Mouse (Mus musculus): Measurements from ENCODE around the gene Tuba1b. TPM values are rescaled to one million over a fixed set of nuclear protein-coding genes. Genes with fewer than 3 reads are reported as not detected.
"Not testable (repeated sequence)": the region's sequence is repeated elsewhere in the genome, so short reads cannot be mapped to it uniquely, and the experiment has no call there.

Tuba1b gene
- 1,296 and 1,330 TPM in 2 replicates for polyA plus RNA-seq (2015; fragmentation: Nextera tagmentation; extraction: Ambion mirVana)

DNA sequence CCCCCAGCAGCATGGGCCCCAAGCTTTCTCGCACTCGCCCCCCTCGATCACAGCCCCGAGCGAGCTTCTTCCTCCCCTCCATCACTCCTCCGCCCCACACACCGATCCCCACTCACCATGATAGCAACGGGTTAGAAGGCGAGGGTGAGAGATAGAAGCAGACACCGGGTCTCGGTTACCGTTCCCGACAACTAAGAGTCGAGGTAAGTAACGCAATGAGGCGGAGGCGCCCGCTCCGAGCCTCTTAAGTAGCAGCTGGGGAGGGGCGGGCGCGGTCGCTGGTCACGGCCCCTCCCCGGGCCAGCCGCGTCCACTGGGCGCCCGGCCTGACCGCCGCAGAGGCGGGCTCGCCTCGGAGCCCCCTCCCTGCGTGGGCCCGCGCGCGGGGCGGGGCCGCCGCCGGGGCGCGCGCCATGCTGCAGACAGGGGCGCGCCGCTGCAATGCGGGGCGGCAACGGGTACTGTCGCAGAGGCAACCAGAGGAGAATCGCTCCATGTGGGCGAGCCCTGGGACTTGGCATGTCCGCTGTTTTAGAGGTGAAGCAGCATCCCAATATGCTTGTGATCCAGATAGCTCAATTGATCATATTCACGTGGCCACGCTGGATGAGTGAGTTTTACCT, at the start of gene Tuba1b:
Gene Tuba1b, minus strand, starts transcription at position 349 of the 623 bp plus-strand sequence.
- H3K4me1 ChIP-seq (replicated peaks) = peaks cover 11% of the 10 kb centered on the region
- no peaks in the 10 kb centered on the region for H3K27me3 ChIP-seq (replicated peaks)
- peak within 1 kb of the TSS; percentile 78 for H3K4me3 ChIP-seq (replicated peaks)
- H3K9ac ChIP-seq = peak within 1 kb of the TSS; percentile 88
- WGBS = under 1% methylated on average over 56 of the region's 58 CpGs
- H3K27ac ChIP-seq = peak within 1 kb of the TSS; percentile 99
- peak; percentile 98 for ATAC-seq
- H3K4me2 ChIP-seq (replicated peaks) = peak within 1 kb of the TSS; percentile 90
- peaks cover 7% of the 10 kb centered on the region for H3K36me3 ChIP-seq
- H3K9me3 ChIP-seq = no peaks in the 10 kb centered on the region

DNA sequence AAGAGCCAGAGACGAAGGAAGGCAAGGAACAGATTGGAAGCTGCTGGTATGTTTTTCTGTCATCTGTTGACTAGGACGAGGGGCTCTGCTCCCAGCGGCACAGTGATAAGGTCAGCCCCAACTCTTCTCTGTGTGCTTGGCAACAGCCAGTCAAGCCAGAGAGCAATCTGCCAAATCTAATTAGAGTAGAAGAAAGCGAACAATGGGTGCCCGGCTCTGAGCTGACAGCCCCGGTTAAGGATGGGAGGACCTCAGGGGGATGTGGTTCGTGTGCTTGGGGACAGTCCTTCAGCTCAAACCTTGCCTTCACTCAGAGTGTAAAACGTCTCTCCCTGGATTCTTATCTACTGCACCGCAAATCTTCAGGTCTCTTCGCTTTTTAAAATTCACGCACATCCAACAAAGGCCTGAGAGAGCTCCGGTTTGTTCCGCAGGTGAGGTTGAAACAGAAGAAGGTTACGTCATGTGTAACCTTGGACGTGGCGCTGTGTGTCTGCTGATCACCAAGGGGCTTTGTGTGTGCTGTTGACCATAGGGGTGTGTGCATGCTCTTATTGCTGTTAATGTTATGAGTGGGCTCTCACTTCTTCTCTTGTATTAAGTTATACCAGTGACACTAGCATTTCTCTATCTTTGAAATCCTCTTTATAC, 49.2 kb upstream of the Tuba1b start:
- WGBS = 44% methylated on average over 16 of the region's 16 CpGs
- no peaks in the 10 kb centered on the region for H3K36me3 ChIP-seq
- H3K27ac ChIP-seq = no peak overlapping the region
- H3K27me3 ChIP-seq (replicated peaks) = no peaks in the 10 kb centered on the region
- H3K4me2 ChIP-seq (replicated peaks) = no peak overlapping the region
- ATAC-seq = peak; percentile 30; the same call in 1 of the 2 replicates
- no peaks in the 10 kb centered on the region for H3K9me3 ChIP-seq
- H3K4me3 ChIP-seq (replicated peaks) = no peak overlapping the region
- H3K9ac ChIP-seq = no peak overlapping the region
- peaks cover 2% of the 10 kb centered on the region; the same call in 1 of the 2 replicates for H3K4me1 ChIP-seq (replicated peaks)

DNA sequence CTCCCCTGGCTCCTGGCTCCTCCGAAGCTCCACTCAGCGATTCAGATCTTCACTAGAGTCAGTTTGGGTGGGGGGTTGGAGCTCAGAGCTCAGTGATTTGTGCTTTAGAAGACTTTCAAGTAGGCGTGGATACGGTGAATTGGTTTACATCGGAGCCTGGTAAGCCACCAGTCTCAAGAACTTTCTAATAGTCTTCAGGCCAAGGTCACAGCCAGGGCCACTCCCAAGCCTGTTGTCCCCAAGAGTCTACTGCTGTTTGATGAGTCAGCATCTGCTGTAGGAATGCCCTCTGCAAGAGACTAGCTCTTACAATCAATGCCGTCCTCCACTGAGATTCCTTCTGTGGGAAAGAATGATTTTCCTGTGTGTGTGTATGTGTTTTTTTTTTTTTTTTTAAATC, 47.7 kb upstream of the Tuba1b start:
- ATAC-seq = no peak
- WGBS = 71% methylated on average over 6 of the region's 6 CpGs
- Histone ChIP-seq H3K4me3 (replicated peaks) (no peak overlapping the region), H3K9me3 (no peaks in the 10 kb centered on the region), H3K4me1 (replicated peaks) (peaks cover 9% of the 10 kb centered on the region; the same call in 1 of the 2 replicates), H3K27me3 (replicated peaks) (no peaks in the 10 kb centered on the region), H3K9ac (no peak overlapping the region), H3K36me3 (no peaks in the 10 kb centered on the region), H3K4me2 (replicated peaks) (no peak overlapping the region), H3K27ac (no peak overlapping the region)

DNA sequence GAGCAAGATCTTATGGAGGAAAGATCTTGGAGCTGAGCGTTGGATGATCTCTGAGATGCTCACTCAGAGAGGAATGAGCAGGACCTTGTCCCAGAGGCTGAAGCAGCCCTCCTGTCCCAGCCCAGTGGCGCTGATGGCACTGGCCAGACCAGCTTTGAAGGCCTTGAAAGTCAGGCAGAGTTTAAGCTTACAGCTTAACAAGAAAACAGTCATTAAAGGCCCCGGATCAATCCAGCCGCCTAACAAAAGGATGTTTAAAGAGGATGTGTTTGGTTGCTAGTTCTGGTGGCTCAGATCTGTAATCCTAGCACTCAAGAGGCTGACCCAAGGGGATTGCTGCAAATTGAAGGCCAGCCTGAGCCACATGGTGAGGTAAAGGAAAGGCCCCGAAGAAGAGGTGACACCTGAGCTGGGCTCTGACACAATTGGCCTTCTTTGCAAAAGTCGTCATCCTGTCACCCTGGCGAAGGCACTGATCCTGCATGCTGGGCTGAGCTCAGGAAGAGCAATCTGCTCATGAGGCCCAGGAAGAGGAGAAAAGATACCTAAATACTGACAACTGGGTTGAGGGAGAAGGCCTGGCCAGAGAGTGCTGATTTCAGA, 45.7 kb upstream of the Tuba1b start:
- Histone ChIP-seq H3K27me3 (replicated peaks) (no peaks in the 10 kb centered on the region), H3K9ac (no peak overlapping the region), H3K9me3 (no peaks in the 10 kb centered on the region), H3K4me3 (replicated peaks) (no peak overlapping the region), H3K4me1 (replicated peaks) (peaks cover 10% of the 10 kb centered on the region; the same call in 1 of the 2 replicates), H3K36me3 (no peaks in the 10 kb centered on the region), H3K27ac (no peak overlapping the region), H3K4me2 (replicated peaks) (no peak overlapping the region)
- no peak for ATAC-seq
- WGBS = 47% methylated on average over 7 of the region's 7 CpGs

DNA sequence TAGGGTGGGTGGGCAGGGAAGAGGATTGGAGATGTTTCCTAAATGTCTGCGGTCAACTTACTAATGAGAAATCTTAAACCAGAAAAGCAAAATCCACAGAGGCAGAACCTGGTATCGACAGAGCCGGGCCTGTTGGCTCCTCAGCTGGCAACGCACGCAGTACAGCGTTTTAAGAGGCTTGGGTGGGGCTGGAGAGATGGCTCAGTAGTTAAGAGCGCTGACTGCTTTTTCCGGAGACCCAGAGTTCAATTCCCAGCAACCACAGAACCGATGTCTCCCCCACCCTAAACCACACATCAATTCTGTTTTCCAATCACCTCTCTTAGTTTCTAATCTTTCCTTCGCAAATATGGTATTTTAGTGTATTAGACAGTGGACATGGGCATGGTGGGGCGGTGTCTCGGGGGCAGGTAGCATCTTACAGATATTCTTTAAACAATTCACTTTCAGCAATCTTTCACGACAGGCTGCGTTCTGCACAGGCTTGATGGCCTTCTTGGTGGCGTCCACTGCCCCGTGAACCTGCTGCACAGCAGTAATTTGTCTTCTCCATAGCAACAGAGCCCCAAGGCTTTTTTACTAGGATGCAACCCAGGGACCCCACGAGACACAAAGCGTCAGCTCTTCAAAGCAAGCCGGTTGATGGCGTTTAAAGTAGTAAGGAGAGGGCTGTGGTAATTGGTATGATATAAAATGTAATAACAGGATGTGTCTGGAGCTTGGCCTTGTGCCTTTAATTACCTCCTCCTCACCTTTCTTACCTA, 44.2 kb upstream of the Tuba1b start:
- H3K4me3 ChIP-seq (replicated peaks) = no peak overlapping the region
- H3K27ac ChIP-seq = no peak overlapping the region
- H3K9ac ChIP-seq = no peak overlapping the region
- no peaks in the 10 kb centered on the region for H3K36me3 ChIP-seq
- 65% methylated on average over 20 of the region's 20 CpGs for WGBS
- ATAC-seq = no peak
- no peaks in the 10 kb centered on the region for H3K9me3 ChIP-seq
- no peak overlapping the region for H3K4me2 ChIP-seq (replicated peaks)
- peaks cover 10% of the 10 kb centered on the region; the same call in 1 of the 2 replicates for H3K4me1 ChIP-seq (replicated peaks)
- H3K27me3 ChIP-seq (replicated peaks) = no peaks in the 10 kb centered on the region

DNA sequence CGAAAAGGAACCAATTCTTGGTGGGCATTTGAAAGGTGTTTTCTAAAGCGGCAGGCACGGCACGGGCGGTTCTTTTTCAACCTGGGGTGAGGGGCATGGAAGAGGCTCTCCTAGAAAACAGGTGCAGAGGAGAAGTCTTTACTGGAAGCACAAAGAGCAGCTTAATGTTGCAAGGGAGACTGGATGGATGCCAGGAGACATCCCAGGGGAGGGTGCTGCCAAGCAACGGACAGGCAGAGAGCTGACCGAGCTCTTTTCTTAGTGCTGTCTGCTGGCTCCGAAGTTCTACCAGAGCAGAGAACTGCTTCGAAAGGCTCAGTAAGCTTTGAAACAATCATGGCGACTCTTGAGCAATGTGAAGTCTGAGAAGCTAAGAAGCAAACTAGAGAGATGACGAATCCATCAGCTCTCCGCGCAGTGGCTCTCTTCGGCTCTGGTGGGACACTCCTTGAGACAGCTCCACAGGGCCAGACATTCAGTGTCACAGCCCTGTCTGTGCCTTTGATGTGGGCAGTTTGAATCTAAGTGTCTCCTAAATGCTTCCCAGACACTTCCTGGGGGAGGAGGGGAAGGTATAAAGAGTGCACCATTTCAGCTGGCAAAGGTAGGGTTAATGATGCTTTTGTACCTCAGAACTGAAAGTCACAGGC, 43.5 kb upstream of the Tuba1b start:
- 0 out of 2 replicates have a peak overlapping the region, but pooled peaks have one; percentile 17 for H3K27ac ChIP-seq
- H3K27me3 ChIP-seq (replicated peaks) = no peaks in the 10 kb centered on the region
- H3K4me2 ChIP-seq (replicated peaks) = peak overlapping the region; percentile 19; the same call in 1 of the 2 replicates
- H3K9ac ChIP-seq = no peak overlapping the region
- peak; percentile 58; the same call in 1 of the 2 replicates for ATAC-seq
- peaks cover 10% of the 10 kb centered on the region; the same call in 1 of the 2 replicates for H3K4me1 ChIP-seq (replicated peaks)
- 68% methylated on average over 14 of the region's 14 CpGs for WGBS
- no peaks in the 10 kb centered on the region for H3K36me3 ChIP-seq
- no peak overlapping the region for H3K4me3 ChIP-seq (replicated peaks)
- H3K9me3 ChIP-seq = no peaks in the 10 kb centered on the region

DNA sequence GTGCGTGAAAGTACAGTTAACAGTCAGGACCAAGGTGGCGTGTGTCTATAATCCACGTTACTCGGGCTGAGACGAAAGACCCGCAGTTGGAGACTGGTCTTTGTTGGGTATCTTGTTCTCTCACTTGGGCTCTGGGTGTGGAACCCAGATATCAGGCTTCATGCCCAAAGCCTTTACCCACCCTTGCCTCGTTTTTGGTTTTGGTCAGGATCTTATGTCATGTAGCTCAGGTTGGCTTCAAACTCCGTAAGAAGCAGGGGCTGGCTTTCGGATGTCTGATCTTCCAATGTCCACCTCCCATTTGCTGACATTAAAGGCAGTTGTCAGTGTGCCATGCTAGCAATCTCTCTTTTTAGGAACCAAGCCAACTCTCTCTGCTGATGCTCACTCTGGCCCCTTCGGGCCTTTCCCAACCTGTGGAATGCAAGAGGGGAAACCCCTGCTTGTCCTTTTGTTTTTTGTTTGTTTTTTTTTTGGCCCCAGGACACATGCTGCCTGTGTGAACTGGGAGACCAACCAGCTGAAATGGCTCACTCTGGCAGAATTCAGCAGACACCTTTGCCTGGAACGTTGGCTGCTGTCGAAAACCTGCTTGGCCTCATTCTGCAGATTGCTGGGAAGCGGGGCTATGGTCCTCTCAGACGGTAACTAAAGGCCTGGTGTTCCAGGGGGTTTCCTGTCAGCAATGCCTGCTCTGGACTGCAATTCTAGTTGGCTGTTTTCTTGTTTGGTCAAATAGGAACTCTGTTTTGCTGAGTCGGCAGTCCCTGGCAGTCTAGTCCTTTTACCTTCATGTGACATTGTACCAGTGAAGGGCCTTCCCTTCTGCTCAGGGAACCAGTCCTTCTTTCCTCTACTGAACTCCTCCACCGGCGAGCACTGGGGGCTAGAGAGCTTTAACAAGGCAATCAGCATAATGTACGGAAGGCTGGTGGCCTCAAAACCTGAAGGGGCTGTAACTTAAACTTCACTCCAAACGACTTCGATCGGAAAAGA, 42.7 kb upstream of the Tuba1b start:
- no peak overlapping the region for H3K9ac ChIP-seq
- 73% methylated on average over 21 of the region's 21 CpGs for WGBS
- H3K4me2 ChIP-seq (replicated peaks) = 0 out of 2 replicates have a peak overlapping the region, but pooled peaks have one; percentile 19
- ATAC-seq = no peak
- H3K9me3 ChIP-seq = no peaks in the 10 kb centered on the region
- no peak overlapping the region for H3K4me3 ChIP-seq (replicated peaks)
- no peaks in the 10 kb centered on the region for H3K27me3 ChIP-seq (replicated peaks)
- H3K4me1 ChIP-seq (replicated peaks) = peaks cover 10% of the 10 kb centered on the region; the same call in 1 of the 2 replicates
- 0 out of 2 replicates have a peak overlapping the region, but pooled peaks have one; percentile 17 for H3K27ac ChIP-seq
- no peaks in the 10 kb centered on the region for H3K36me3 ChIP-seq

DNA sequence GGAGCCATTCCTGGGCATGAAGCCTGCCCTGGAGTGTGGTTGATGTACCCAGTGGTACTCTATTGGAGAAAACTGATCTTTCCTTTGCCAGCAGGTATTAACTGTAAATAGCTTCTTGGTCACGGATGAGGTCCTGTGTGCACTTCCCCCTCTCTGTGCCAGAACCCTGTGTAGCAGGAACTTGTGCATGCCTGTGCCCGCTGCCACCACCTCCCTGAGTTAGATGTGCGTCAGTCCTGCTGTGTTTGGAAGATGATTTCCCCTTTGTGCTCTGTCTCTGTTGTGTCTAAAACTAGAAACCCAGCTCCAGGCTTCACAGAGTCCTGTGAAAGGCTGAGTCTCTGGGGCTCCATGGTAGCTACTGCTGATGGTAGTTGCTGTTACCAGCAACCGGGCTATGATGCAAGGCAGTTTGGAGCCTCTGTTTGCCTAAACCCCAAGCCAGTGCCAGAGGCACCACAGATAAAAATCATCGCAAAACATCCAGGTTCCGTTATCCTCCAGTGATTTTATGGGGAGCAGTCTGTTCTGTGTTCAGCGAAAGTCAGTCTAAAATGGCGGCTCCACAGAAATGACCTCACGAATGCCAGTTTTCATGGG, 38.8 kb upstream of the Tuba1b start:
- Histone ChIP-seq H3K9ac (no peak overlapping the region), H3K27me3 (replicated peaks) (no peaks in the 10 kb centered on the region), H3K36me3 (no peaks in the 10 kb centered on the region), H3K27ac (no peak overlapping the region), H3K4me3 (replicated peaks) (no peak overlapping the region), H3K9me3 (no peaks in the 10 kb centered on the region), H3K4me2 (replicated peaks) (no peak overlapping the region), H3K4me1 (replicated peaks) (peaks cover 17% of the 10 kb centered on the region)
- 90% methylated on average over 9 of the region's 9 CpGs for WGBS
- no peak for ATAC-seq

DNA sequence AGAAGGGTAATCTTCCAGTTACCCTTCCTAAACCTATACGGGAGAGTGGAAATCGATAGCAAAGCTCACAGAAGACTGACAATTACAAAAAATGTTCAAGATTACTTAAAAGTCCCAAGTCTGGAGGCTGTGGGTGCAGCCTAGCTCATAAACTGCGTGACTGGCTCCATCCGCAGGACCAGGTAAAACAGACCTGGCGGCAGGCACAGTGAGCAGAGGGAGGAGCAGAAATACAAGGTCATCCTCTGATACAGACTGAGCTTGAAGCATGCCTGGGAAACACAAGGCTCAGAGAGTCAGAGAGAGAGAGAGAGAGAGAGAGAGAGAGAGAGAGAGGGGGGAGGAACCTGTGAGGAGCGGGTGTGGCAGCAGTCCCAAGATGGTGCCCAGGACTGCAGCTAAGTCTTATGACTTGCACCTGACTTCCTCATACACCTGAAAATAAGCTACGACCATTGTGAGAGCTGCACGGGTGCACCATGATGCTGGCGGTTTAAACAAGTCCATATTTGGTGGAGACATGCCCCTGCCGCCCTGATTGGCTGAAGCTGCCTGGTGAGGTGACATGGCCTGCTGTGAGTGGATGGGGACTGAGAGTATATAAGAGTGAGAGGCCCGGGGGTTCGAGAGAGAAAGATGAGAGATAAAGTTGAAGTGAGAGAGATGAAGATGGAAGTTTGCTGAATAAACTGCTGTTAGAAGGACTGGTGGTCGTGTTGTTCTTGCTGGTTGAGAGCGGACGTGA, 37.4 kb upstream of the Tuba1b start:
- not testable (repeated sequence) for ATAC-seq; H3K4me1 ChIP-seq (replicated peaks); H3K36me3 ChIP-seq; H3K9me3 ChIP-seq; H3K9ac ChIP-seq; H3K4me2 ChIP-seq (replicated peaks); H3K27me3 ChIP-seq (replicated peaks); H3K27ac ChIP-seq; H3K4me3 ChIP-seq (replicated peaks)
- WGBS = 63% methylated on average over 15 of the region's 15 CpGs

DNA sequence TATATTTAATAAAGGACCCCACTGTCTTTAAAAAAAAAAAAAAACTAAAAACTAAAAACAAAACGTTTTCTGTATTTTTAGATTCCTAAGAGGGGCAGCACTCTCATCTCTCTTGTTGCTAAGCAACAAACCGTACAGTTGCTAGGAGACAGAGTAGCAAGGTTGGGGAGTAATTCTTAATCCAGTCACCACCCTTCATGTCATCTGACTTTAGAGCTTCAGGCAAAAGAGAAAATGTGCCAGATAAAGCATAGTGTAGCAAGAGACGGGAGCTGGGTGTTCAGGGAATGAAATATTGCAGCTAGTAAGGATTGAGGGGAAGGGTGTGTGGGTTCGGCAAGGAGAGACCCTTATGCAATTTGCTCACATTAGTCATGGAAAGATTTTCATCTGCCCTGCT, 36.7 kb upstream of the Tuba1b start:
- H3K9me3 ChIP-seq = no peaks in the 10 kb centered on the region
- no peak overlapping the region for H3K27ac ChIP-seq
- 39% methylated on average over 4 of the region's 4 CpGs for whole genome bisulfite sequencing
- H3K4me3 ChIP-seq (replicated peaks) = no peak overlapping the region
- H3K4me1 ChIP-seq (replicated peaks) = peaks cover 7% of the 10 kb centered on the region
- H3K4me2 ChIP-seq (replicated peaks) = no peak overlapping the region
- H3K36me3 ChIP-seq = no peaks in the 10 kb centered on the region
- H3K27me3 ChIP-seq (replicated peaks) = no peaks in the 10 kb centered on the region
- no peak overlapping the region for H3K9ac ChIP-seq
- ATAC-seq = 0 out of 2 replicates have a peak, but pooled peaks have one; percentile 18

Data from intestine, embryonic 15.5 days (tissue).